Mouse (Mus musculus): ENCODE measurements at regions not wholly inside any gene's neighbourhood (a gene's known extent, or its start where the extent isn't known, plus 50 kb on each side); places are given as distances from the start of the nearest gene placed in this dataset.
A peak's percentile ranks its signal among the peaks of the same experiment; 100 is the strongest.

DNA sequence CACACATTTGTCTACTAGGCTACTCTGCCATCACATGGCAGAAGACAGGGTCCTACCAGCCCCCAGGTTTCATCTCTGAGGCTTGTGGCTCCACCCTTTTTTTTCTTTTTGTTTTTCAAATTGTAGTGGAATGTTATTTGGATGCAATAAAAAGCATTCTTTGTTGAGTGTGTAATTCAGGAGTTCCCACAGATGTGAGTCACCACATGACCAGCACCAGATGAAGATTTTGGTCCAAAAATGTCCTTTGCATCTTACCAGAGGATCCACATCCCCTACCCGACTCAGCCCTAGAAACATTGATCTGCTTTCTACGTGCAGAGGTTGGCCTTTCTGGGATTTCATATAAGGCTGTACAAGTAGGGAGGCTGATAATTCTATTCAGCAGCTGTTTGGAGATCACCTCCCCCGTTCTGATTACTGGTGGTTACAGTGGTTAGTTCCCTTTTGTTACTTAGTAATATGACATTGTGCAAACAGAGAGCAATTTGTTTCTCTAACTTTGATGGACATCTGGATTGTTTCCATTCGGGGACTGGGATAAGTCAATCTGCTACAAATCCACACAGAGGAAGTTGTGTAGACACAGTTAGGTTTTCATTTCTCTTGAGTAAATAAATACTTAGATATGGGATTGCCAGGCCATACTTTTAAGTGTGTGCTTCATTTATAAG is 160.5 kb downstream of the Sptssa start:
- no peak overlapping the region for H3K9ac ChIP-seq (ENCODE audit: low read length)
- H3K27me3 ChIP-seq (ENCODE audit: control insufficient read depth, insufficient read depth, low read length), result no peaks in the 10 kb centered on the region
- no peaks in the 10 kb centered on the region for H3K9me3 ChIP-seq (replicated peaks; ENCODE audit: control insufficient read depth, low read length)
- H3K4me2 ChIP-seq (ENCODE audit: low read depth, low read length), result no peak overlapping the region
- H3K36me3 ChIP-seq (ENCODE audit: control insufficient read depth, insufficient read depth, low read length), result no peaks in the 10 kb centered on the region
- peak overlapping the region; percentile 54 for H3K27ac ChIP-seq (ENCODE audit: low read length)
- 29% methylated on average over 4 of the region's 4 CpGs for WGBS
- ATAC-seq (ENCODE audit: insufficient read depth, low FRiP score), result no peak
- no peak overlapping the region for H3K4me3 ChIP-seq (replicated peaks; ENCODE audit: low read length)
- 0 out of 2 replicates have a peak, but pooled peaks cover 14% of the 10 kb centered on the region for H3K4me1 ChIP-seq (ENCODE audit: control insufficient read depth, insufficient read depth, low read length)

DNA sequence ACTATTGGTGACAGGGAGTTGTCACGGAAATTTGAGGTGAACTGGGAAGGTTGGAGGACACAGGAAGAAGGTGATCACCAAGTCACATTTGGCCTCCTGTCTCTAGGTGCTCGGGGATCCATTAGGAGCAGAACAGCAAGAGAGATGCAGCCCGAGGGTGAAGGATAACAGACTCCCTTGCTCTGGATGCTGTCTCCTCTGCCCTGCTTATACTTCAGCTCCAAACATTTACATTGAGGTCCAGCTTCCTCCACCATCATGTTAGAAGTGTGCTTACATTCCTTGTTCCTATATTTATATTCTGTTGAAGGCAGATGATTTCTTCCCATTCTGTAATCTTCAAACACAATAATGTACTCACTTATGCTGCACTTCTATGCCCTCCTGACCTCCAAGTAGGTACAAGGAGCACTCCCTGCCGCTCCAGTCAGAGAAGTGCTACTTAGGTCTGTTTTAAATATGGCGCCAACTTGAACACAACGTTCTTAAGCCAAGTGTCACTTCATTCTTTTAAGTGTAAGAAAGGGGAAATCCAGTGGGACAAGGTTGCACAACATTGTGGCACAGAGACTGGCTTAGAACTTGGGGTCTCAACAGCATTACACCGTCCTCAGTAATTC is 161.5 kb downstream of the Sptssa start:
- peak overlapping the region; percentile 56; the same call in 1 of the 2 replicates for H3K27ac ChIP-seq (ENCODE audit: low read length)
- H3K9me3 ChIP-seq (replicated peaks; ENCODE audit: control insufficient read depth, low read length), result no peaks in the 10 kb centered on the region
- H3K36me3 ChIP-seq (ENCODE audit: control insufficient read depth, insufficient read depth, low read length), result no peaks in the 10 kb centered on the region
- no peaks in the 10 kb centered on the region for H3K27me3 ChIP-seq (ENCODE audit: control insufficient read depth, insufficient read depth, low read length)
- no peak overlapping the region for H3K4me3 ChIP-seq (replicated peaks; ENCODE audit: low read length)
- 52% methylated on average over 7 of the region's 7 CpGs for WGBS
- peak; percentile 75; the same call in 1 of the 2 replicates for ATAC-seq (ENCODE audit: insufficient read depth, low FRiP score)
- H3K4me1 ChIP-seq (ENCODE audit: control insufficient read depth, insufficient read depth, low read length), result peaks cover 16% of the 10 kb centered on the region; the same call in 1 of the 2 replicates
- H3K9ac ChIP-seq (ENCODE audit: low read length), result no peak overlapping the region
- no peak overlapping the region for H3K4me2 ChIP-seq (ENCODE audit: low read depth, low read length)

DNA sequence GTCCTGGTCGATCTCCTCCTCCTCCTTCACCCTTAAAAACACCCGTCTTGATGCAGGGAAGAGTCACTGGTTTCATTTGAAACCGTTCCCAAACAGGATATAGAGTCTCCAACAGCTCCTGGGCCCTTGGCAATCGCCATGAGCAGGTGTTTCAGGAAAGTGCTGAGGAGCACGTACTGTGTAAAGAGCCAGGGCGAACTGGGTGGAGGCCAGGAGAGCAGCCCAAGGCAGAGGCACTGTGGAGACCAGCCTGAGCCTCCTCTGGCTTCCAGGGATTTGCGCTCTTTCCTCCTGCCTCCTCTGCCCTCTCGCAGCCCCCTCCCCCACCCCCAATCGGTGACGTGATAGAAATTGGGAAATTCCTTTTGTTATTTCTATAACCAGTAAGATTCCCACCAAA is 163.6 kb downstream of the Sptssa start:
- H3K4me2 ChIP-seq (ENCODE audit: low read depth, low read length), result no peak overlapping the region
- H3K27ac ChIP-seq (ENCODE audit: low read length), result peak overlapping the region; percentile 43; the same call in 1 of the 2 replicates
- H3K36me3 ChIP-seq (ENCODE audit: control insufficient read depth, insufficient read depth, low read length), result no peaks in the 10 kb centered on the region
- ATAC-seq (ENCODE audit: insufficient read depth, low FRiP score), result no peak
- H3K4me1 ChIP-seq (ENCODE audit: control insufficient read depth, insufficient read depth, low read length), result peaks cover 20% of the 10 kb centered on the region; the same call in 1 of the 2 replicates
- H3K9ac ChIP-seq (ENCODE audit: low read length), result no peak overlapping the region; the same call in 1 of the 2 replicates
- no peaks in the 10 kb centered on the region for H3K9me3 ChIP-seq (replicated peaks; ENCODE audit: control insufficient read depth, low read length)
- WGBS, result 48% methylated on average over 10 of the region's 10 CpGs
- no peak overlapping the region for H3K4me3 ChIP-seq (replicated peaks; ENCODE audit: low read length)
- H3K27me3 ChIP-seq (ENCODE audit: control insufficient read depth, insufficient read depth, low read length), result no peaks in the 10 kb centered on the region

DNA sequence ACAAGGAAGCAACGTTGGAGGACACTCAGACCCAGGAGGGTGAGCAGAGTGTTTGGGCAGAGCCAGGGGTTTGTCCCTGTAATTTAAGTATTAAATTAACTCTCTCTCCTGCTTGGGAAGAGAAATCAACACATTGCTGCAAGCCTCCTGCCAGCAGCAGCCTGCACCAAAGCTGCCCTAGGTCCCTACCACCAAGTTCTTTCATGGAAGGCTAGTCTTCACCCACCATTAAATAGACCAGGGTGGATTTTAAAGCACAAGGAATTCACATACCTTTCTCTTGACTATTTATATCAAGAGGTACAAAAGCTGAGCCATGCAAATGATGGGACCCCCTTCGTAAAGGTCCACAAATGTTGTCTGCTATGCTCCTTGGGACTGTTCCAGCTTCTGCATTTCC is 165.9 kb downstream of the Sptssa start:
- Histone ChIP-seq H3K9me3 (replicated peaks; ENCODE audit: control insufficient read depth, low read length) (no peaks in the 10 kb centered on the region), H3K27ac (ENCODE audit: low read length) (no peak overlapping the region)

DNA sequence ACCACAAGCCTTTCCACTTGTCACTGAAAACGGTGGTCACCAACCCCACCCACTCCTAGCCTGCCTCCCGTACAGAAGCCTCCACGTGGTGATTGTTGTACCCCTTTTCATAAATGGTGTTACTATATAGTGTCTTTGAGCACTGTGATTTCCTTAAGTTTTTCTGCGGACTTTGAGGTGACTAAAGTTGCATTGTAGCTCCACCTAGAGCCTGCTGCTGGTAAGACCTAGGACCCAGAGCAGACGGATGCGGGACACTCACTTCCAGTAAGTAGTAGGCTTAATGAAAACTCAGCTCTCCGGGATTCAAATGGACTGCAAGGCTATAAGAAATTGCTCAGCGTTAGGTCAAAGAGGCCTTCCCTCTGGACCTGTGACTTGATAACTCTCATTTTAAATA is 166.7 kb downstream of the Sptssa start:
- Histone ChIP-seq H3K9ac (ENCODE audit: low read length) (peak overlapping the region; percentile 44; the same call in 1 of the 2 replicates), H3K9me3 (replicated peaks; ENCODE audit: control insufficient read depth, low read length) (no peaks in the 10 kb centered on the region), H3K27ac (ENCODE audit: low read length) (no peak overlapping the region), H3K36me3 (ENCODE audit: control insufficient read depth, insufficient read depth, low read length) (no peaks in the 10 kb centered on the region), H3K27me3 (ENCODE audit: control insufficient read depth, insufficient read depth, low read length) (no peaks in the 10 kb centered on the region), H3K4me3 (replicated peaks; ENCODE audit: low read length) (no peak overlapping the region), H3K4me1 (ENCODE audit: control insufficient read depth, insufficient read depth, low read length) (peaks cover 13% of the 10 kb centered on the region; the same call in 1 of the 2 replicates), H3K4me2 (ENCODE audit: low read depth, low read length) (no peak overlapping the region)
- 4% methylated on average over 8 of the region's 8 CpGs for WGBS
- peak; percentile 82 for ATAC-seq (ENCODE audit: insufficient read depth, low FRiP score)

More for the DNA sequence above, 165.9 kb downstream of the Sptssa start:
- Histone ChIP-seq H3K36me3 (ENCODE audit: control insufficient read depth, insufficient read depth, low read length) (no peaks in the 10 kb centered on the region), H3K27me3 (ENCODE audit: control insufficient read depth, insufficient read depth, low read length) (no peaks in the 10 kb centered on the region), H3K9ac (ENCODE audit: low read length) (no peak overlapping the region; the same call in 1 of the 2 replicates), H3K4me3 (replicated peaks; ENCODE audit: low read length) (no peak overlapping the region), H3K4me2 (ENCODE audit: low read depth, low read length) (no peak overlapping the region), H3K4me1 (ENCODE audit: control insufficient read depth, insufficient read depth, low read length) (peaks cover 15% of the 10 kb centered on the region; the same call in 1 of the 2 replicates)
- 77% methylated on average over 2 of the region's 2 CpGs for WGBS
- ATAC-seq (ENCODE audit: insufficient read depth, low FRiP score), result no peak

DNA sequence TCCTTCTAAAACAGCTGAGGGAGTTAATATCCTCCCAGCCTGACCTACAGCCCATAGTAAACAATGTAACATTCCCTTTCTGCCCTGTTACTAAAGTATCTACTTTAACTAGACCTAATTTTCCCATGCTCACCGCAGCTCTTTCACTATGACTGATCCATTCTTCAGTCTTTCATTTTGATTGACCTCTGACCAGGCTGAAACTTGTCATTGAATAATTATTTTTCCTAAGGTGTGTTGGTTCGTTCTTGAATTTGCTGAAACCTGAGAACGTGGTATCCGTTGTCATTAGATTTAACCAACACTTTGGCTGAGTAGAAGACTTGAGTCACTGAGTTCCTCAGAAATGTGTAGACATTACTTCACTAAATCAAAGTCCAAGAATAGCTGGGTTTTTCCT is 168.7 kb downstream of the Sptssa start:
- 65% methylated on average over 4 of the region's 4 CpGs for WGBS
- Histone ChIP-seq H3K27ac (ENCODE audit: low read length) (no peak overlapping the region), H3K36me3 (ENCODE audit: control insufficient read depth, insufficient read depth, low read length) (no peaks in the 10 kb centered on the region), H3K27me3 (ENCODE audit: control insufficient read depth, insufficient read depth, low read length) (no peaks in the 10 kb centered on the region), H3K4me1 (ENCODE audit: control insufficient read depth, insufficient read depth, low read length) (peaks cover 8% of the 10 kb centered on the region; the same call in 1 of the 2 replicates), H3K4me2 (ENCODE audit: low read depth, low read length) (no peak overlapping the region), H3K9me3 (replicated peaks; ENCODE audit: control insufficient read depth, low read length) (no peaks in the 10 kb centered on the region), H3K4me3 (replicated peaks; ENCODE audit: low read length) (no peak overlapping the region), H3K9ac (ENCODE audit: low read length) (no peak overlapping the region)
- no peak for ATAC-seq (ENCODE audit: insufficient read depth, low FRiP score)

DNA sequence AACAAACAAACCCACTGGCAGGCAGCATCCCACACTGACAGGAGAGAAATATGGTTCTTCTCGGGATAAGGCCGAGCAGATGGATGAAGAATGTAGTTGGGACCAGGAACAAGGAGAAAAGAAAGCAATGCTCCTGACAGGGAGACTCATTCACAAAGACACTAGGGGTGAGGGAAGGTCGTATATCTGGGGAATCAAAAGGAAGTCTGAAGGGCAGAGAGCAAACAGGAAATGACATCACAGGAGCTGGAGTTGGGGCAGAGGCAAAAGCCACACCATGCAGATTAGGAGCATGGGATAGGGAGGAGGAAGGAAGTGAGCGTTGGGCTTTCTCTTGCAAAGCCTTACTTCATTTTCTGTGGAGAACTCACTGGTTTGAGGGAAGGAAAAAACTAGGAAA is 174.4 kb downstream of the Sptssa start:
- H3K9ac ChIP-seq (ENCODE audit: low read length), result no peak overlapping the region
- H3K4me2 ChIP-seq (ENCODE audit: low read depth, low read length), result no peak overlapping the region
- 50% methylated on average over 4 of the region's 4 CpGs for WGBS
- H3K27me3 ChIP-seq (ENCODE audit: control insufficient read depth, insufficient read depth, low read length), result no peaks in the 10 kb centered on the region
- 0 out of 2 replicates have a peak, but pooled peaks cover 3% of the 10 kb centered on the region for H3K4me1 ChIP-seq (ENCODE audit: control insufficient read depth, insufficient read depth, low read length)
- no peak overlapping the region for H3K4me3 ChIP-seq (replicated peaks; ENCODE audit: low read length)
- H3K27ac ChIP-seq (ENCODE audit: low read length), result no peak overlapping the region
- H3K9me3 ChIP-seq (replicated peaks; ENCODE audit: control insufficient read depth, low read length), result no peaks in the 10 kb centered on the region
- H3K36me3 ChIP-seq (ENCODE audit: control insufficient read depth, insufficient read depth, low read length), result no peaks in the 10 kb centered on the region
- ATAC-seq (ENCODE audit: insufficient read depth, low FRiP score), result no peak

DNA sequence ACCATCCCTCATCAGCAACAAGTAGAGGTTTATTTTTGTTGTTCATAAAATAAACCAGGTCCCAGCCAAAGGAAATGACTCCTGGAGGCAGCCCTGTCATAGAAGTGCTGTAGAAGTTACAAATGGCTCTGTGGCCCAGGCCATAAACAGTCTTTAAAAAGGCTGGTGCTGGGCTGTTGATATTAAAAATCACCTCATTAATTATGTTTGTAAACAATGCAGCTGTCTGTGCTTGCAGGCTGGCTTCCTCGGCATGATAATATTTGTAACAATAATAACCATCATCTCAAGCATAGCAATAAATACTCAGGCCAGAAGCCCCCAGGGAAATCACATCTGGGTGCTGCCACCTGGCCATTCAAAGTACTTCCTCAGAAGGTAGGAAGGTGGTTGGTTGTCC is 176.5 kb downstream of the Sptssa start:
- H3K36me3 ChIP-seq (ENCODE audit: control insufficient read depth, insufficient read depth, low read length), result no peaks in the 10 kb centered on the region
- 0 out of 2 replicates have a peak, but pooled peaks cover 4% of the 10 kb centered on the region for H3K27me3 ChIP-seq (ENCODE audit: control insufficient read depth, insufficient read depth, low read length)
- ATAC-seq (ENCODE audit: insufficient read depth, low FRiP score), result no peak
- no peaks in the 10 kb centered on the region for H3K9me3 ChIP-seq (replicated peaks; ENCODE audit: control insufficient read depth, low read length)
- no peak overlapping the region for H3K4me2 ChIP-seq (ENCODE audit: low read depth, low read length)
- no peak overlapping the region for H3K4me3 ChIP-seq (replicated peaks; ENCODE audit: low read length)
- H3K9ac ChIP-seq (ENCODE audit: low read length), result no peak overlapping the region
- H3K27ac ChIP-seq (ENCODE audit: low read length), result no peak overlapping the region
- 0 out of 2 replicates have a peak, but pooled peaks cover 3% of the 10 kb centered on the region for H3K4me1 ChIP-seq (ENCODE audit: control insufficient read depth, insufficient read depth, low read length)
- WGBS, result 37% methylated on average over 1 of the region's 1 CpGs

DNA sequence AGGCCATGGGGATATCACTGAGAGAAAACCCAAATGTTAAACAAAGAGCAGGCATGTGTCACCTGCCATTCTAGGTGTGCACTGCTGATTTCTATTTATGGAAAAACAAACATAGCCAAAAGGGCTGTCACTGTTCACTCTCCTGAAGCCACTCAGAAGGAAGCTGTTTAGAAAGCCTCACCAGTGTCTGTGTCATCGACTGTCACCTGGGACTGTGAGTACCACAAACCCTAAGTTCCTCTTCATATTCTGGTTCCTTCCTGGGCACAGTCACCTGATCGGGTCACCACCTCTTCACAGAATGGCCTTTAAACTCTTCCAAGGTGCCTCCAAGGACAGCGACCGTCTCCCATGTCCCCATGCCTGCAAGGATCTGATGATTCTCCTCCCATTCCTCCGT is 183.5 kb downstream of the Sptssa start:
- ATAC-seq (ENCODE audit: insufficient read depth, low FRiP score), result no peak
- Histone ChIP-seq H3K9me3 (replicated peaks; ENCODE audit: control insufficient read depth, low read length) (no peaks in the 10 kb centered on the region), H3K27me3 (ENCODE audit: control insufficient read depth, insufficient read depth, low read length) (0 out of 2 replicates have a peak, but pooled peaks cover 4% of the 10 kb centered on the region), H3K4me2 (ENCODE audit: low read depth, low read length) (no peak overlapping the region), H3K36me3 (ENCODE audit: control insufficient read depth, insufficient read depth, low read length) (no peaks in the 10 kb centered on the region), H3K27ac (ENCODE audit: low read length) (no peak overlapping the region), H3K9ac (ENCODE audit: low read length) (no peak overlapping the region), H3K4me1 (ENCODE audit: control insufficient read depth, insufficient read depth, low read length) (no peaks in the 10 kb centered on the region), H3K4me3 (replicated peaks; ENCODE audit: low read length) (no peak overlapping the region)
- WGBS, result 76% methylated on average over 5 of the region's 5 CpGs

Measured in stomach, embryonic 16.5 days (tissue).